Mouse (Mus musculus): Measurements from ENCODE around the gene Wwc1. TPM values are rescaled to one million over a fixed set of nuclear protein-coding genes. Genes with fewer than 3 reads are reported as not detected.

Gene Wwc1
- total and polyA plus RNA-seq, 2 experiments from 2014 or later: 9.2 to 11.9 TPM

DNA sequence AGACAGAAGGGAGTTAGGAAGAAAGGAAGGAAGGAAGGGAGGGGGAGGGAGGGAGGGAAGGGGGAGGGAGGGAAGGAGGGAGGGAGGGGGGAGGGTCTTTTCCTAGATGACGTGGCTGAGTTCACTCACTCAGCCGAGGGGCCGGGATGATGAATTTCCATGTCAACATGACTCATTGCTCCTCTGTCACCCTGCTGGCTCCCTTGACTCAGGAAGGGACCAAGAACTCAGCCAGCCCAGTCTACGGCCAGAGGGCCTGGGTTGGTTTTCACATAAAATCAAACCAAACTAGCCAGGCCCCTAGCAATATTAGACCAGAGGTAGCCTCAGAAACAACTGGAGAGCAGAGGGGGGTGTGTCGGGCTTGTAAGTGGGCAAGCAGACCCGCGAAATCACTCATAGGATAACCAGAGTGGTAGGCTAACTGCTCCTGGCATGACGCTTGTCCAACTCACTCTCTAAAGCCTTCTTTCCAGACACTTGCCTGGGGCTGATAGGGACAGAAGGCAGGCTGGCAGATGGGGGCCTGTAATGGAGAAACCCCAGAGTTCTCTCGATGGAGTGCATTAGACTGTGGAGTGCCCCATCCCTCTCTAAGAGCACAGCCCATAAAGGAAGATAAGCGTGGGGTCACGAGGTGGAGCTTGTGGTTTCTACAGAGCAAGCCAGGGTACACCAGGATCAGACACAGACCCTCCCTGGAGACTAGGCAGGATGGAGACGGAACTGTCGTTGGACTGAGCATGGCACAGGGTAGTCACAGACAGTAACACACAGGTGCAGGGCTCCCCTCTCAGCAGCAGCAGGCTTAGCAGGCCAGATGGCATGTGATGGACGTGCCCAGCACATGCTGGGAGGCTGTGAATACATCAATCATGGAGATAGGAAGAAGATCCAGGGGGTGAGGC, 102.4 kb downstream of the Wwc1 start:
- TF ChIP-seq CTCF (IDR thresholded peaks at IDR 0.05): no peak
- Histone ChIP-seq H3K9ac (replicated peaks; ENCODE audit: low read length, poor library complexity, severe bottlenecking) (no peak overlapping the region), H3K27ac (ENCODE audit: low read depth, low read length) (no peak overlapping the region), H3K4me1 (ENCODE audit: insufficient read depth, low read length) (no peaks in the 10 kb centered on the region; the same call in 1 of the 2 replicates), H3K4me2 (ENCODE audit: low read depth, low read length, poor library complexity, severe bottlenecking) (no peak overlapping the region), H3K4me3 (ENCODE audit: low read depth, low read length) (no peak overlapping the region), H3K9me3 (ENCODE audit: low read length) (no peaks in the 10 kb centered on the region), H3K36me3 (ENCODE audit: insufficient read depth, low read length) (peaks cover 9% of the 10 kb centered on the region; the same call in 1 of the 2 replicates), H3K27me3 (ENCODE audit: insufficient read depth, low read length) (no peaks in the 10 kb centered on the region)
- peak; percentile 68 for DNase-seq (ENCODE audit: low spot score)
- ATAC-seq (ENCODE audit: low FRiP score): no peak
- WGBS: 48% methylated on average over 14 of the region's 14 CpGs

DNA sequence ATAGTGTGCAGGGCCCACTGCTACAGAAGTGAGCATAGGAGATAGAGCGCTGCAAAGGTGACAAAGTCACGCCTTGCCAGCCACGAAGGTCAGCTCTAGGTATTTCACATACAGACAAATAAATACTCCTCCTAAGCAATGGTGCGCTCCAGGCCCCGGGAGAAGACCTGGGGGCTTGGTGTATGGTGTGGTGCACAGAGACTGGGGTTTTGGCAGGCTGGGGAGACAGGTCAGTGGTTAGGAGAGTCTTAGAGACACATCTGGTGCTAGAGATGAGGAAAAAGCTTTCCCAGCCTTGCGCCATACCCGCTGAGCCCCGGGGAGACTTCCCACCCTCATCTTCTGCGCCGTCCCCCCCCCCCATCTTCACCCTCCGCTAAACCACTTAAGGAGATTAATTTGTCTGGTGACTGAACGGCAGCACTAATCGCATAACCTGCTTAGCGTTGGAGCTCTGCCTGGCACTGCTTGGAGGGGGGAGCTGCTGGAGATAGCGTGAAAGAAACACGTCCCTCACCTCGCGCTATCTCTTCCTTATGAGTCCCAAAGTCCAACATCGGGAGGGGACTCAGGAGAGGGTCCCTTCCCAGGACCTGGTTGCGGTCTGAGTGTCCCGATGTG, 106.6 kb downstream of the Wwc1 start:
- Histone ChIP-seq H3K4me1 (ENCODE audit: insufficient read depth, low read length) (no peaks in the 10 kb centered on the region; the same call in 1 of the 2 replicates), H3K9ac (replicated peaks; ENCODE audit: low read length, poor library complexity, severe bottlenecking) (peak overlapping the region; percentile 14; the same call in 1 of the 2 replicates), H3K4me2 (ENCODE audit: low read depth, low read length, poor library complexity, severe bottlenecking) (peak overlapping the region; percentile 38), H3K4me3 (ENCODE audit: low read depth, low read length) (peak overlapping the region; percentile 8; the same call in 1 of the 2 replicates), H3K27ac (ENCODE audit: low read depth, low read length) (no peak overlapping the region), H3K36me3 (ENCODE audit: insufficient read depth, low read length) (peaks cover 19% of the 10 kb centered on the region; the same call in 1 of the 2 replicates), H3K9me3 (ENCODE audit: low read length) (no peaks in the 10 kb centered on the region), H3K27me3 (ENCODE audit: insufficient read depth, low read length) (no peaks in the 10 kb centered on the region)
- TF ChIP-seq CTCF (IDR thresholded peaks at IDR 0.05): no peak
- peak; percentile 63 for DNase-seq (ENCODE audit: low spot score)
- WGBS: 11% methylated on average over 21 of the region's 21 CpGs
- peak; percentile 62; the same call in 1 of the 2 replicates for ATAC-seq (ENCODE audit: low FRiP score)

DNA sequence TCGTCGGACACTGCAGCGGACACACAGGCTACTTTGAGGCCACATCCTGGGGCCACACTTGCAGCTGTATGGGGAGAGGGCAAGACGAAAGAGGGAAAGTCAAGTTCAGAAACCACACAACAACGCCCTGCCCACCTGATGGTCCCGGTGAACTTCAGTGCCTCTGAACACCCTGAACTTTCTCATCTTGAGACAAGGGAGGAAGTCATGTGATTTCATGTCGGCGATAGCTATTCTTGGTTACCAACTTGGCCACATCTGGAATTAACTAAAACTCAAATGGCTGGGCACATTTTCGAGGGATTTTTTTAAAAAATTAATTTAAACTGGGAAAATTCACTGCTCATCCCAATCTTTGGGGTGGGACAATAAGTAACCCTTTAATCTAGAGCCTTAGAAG, 109.4 kb downstream of the Wwc1 start:
- H3K36me3 ChIP-seq (ENCODE audit: insufficient read depth, low read length): peaks cover 20% of the 10 kb centered on the region; the same call in 1 of the 2 replicates
- TF ChIP-seq CTCF (IDR thresholded peaks at IDR 0.05): no peak
- ATAC-seq (ENCODE audit: low FRiP score) (no peak), DNase-seq (ENCODE audit: low spot score) (no peak)
- H3K27ac ChIP-seq (ENCODE audit: low read depth, low read length): no peak overlapping the region
- H3K4me1 ChIP-seq (ENCODE audit: insufficient read depth, low read length): peaks cover 1% of the 10 kb centered on the region; the same call in 1 of the 2 replicates
- WGBS: 90% methylated on average over 9 of the region's 9 CpGs
- no peaks in the 10 kb centered on the region for H3K27me3 ChIP-seq (ENCODE audit: insufficient read depth, low read length)
- H3K4me2 ChIP-seq (ENCODE audit: low read depth, low read length, poor library complexity, severe bottlenecking): no peak overlapping the region
- H3K9ac ChIP-seq (replicated peaks; ENCODE audit: low read length, poor library complexity, severe bottlenecking): no peak overlapping the region
- no peaks in the 10 kb centered on the region for H3K9me3 ChIP-seq (ENCODE audit: low read length)
- no peak overlapping the region for H3K4me3 ChIP-seq (ENCODE audit: low read depth, low read length)

DNA sequence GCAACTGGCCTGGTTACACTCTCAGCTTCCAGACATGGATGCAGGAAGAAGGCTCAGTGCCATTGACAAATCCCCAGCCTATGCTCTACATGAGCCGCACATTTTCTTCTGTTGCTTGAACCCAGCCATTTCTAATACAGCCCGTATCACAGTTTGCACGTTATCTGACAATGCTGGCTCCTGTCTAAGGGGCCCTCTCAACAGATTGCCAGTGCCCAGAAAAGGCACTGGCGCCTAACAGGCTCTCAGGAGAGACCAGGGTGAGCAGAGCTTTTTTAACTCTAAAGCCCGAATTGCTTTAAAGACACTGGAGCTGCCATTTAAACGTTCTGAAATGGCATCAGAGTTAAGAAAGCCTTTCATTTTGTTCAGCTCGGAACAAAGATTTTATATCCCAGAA, 114.2 kb downstream of the Wwc1 start:
- Histone ChIP-seq H3K4me2 (ENCODE audit: low read depth, low read length, poor library complexity, severe bottlenecking) (no peak overlapping the region), H3K27me3 (ENCODE audit: insufficient read depth, low read length) (no peaks in the 10 kb centered on the region), H3K9ac (replicated peaks; ENCODE audit: low read length, poor library complexity, severe bottlenecking) (no peak overlapping the region), H3K4me3 (ENCODE audit: low read depth, low read length) (no peak overlapping the region), H3K36me3 (ENCODE audit: insufficient read depth, low read length) (peaks cover 14% of the 10 kb centered on the region; the same call in 1 of the 2 replicates), H3K4me1 (ENCODE audit: insufficient read depth, low read length) (peaks cover 22% of the 10 kb centered on the region), H3K27ac (ENCODE audit: low read depth, low read length) (peak overlapping the region; percentile 82), H3K9me3 (ENCODE audit: low read length) (no peaks in the 10 kb centered on the region)
- 22% methylated on average over 7 of the region's 7 CpGs for WGBS
- TF ChIP-seq CTCF (IDR thresholded peaks at IDR 0.05): no peak
- no peak for ATAC-seq (ENCODE audit: low FRiP score)
- no peak for DNase-seq (ENCODE audit: low spot score)

DNA sequence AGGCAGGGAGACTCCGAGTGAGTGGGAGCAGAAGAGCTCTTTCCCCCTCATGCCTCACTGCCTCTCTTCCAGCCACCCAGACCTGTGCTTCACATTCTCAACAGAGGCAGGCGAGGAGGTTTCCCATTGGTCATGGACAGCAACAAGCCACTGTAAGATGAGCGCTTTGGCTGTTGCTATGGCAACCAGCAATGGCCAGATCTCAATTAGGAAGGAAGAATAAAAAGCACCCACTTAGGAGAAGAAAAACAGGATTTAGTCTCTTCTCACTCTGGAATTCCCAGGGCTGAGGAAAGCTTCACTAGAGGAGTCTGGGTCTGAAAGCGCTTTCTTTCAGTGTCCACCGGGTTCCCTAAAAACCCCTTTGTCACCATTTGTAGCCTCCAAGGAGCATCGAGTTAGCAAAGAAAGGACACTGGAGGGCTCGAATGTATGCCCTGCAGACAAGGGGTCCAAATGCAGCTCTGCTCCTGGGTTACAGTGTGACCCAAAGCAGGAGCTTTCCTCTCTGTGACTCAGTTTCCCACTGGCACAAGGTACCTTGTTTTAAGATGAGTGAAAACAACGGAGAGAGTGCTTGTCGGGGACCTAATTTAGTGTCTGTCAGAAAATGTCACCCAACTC, 115.2 kb downstream of the Wwc1 start:
- H3K4me3 ChIP-seq (ENCODE audit: low read depth, low read length): no peak overlapping the region
- 0 out of 2 replicates have a peak overlapping the region, but pooled peaks have one; percentile 12 for H3K4me2 ChIP-seq (ENCODE audit: low read depth, low read length, poor library complexity, severe bottlenecking)
- no peak overlapping the region for H3K9ac ChIP-seq (replicated peaks; ENCODE audit: low read length, poor library complexity, severe bottlenecking)
- 10% methylated on average over 9 of the region's 9 CpGs for WGBS
- no peak for TF ChIP-seq CTCF (IDR thresholded peaks at IDR 0.05)
- H3K27me3 ChIP-seq (ENCODE audit: insufficient read depth, low read length): no peaks in the 10 kb centered on the region
- ATAC-seq (ENCODE audit: low FRiP score) (peak; percentile 91), DNase-seq (ENCODE audit: low spot score) (peak; percentile 92)
- no peaks in the 10 kb centered on the region for H3K9me3 ChIP-seq (ENCODE audit: low read length)
- peak overlapping the region; percentile 82 for H3K27ac ChIP-seq (ENCODE audit: low read depth, low read length)
- H3K4me1 ChIP-seq (ENCODE audit: insufficient read depth, low read length): peaks cover 22% of the 10 kb centered on the region
- 0 out of 2 replicates have a peak, but pooled peaks cover 6% of the 10 kb centered on the region for H3K36me3 ChIP-seq (ENCODE audit: insufficient read depth, low read length)
